Mouse (Mus musculus) kidney, adult 2 months (tissue): ENCODE results near the gene Pepd.

Experiments used
- CTCF ChIP-seq: fragments of 200-500 bp; conservative IDR thresholded peaks from 2 replicates; pipeline ENCODE4 v1.5.1; 2011; ENCODE audit warnings: low read depth, mild to moderate bottlenecking, control low read depth, low read length, moderate library complexity, mixed read lengths; ENCODE audit not compliant: insufficient read depth, insufficient read length
- POLR2A ChIP-seq: fragments of 200-500 bp; IDR thresholded peaks from one replicate; pipeline ENCODE4 v1.6.1; 2011; ENCODE audit warnings: low read depth, low read length, control low read depth

- no peak for TF ChIP-seq POLR2A
- no peak for TF ChIP-seq CTCF
These were observed 63.7 kb downstream of the Pepd start for GRCm38 (mm10) chr7:34975913-34976312.
